Mouse (Mus musculus) splenic B cell, adult 2 months (primary cell): ENCODE data around the gene Abcg2.
A peak's percentile ranks its signal among the peaks of the same experiment; 100 is the strongest.

Experiments
- DNase-seq: peaks from one replicate; pipeline ENCODE4 v3.0.0-alpha.2; 2011; ENCODE audit warnings: low read depth, low spot score
- H3K27me3 ChIP-seq: 2 replicates; pipeline ENCODE4 v1.6.1; 2012; ENCODE audit warnings: mild to moderate bottlenecking, low read length, moderate library complexity, mixed read lengths; ENCODE audit not compliant: control insufficient read depth, poor library complexity, insufficient read depth, severe bottlenecking
- H3K36me3 ChIP-seq: 2 replicates; pipeline ENCODE4 v1.6.1; 2012; ENCODE audit warnings: mild to moderate bottlenecking, low read length, moderate library complexity, mixed read lengths; ENCODE audit not compliant: control insufficient read depth, poor library complexity, insufficient read depth, severe bottlenecking

Abcg2 gene

GRCm38 (mm10) chr6:58609919-58610759 is 25.8 kb downstream of the Abcg2 start:
- H3K27me3 ChIP-seq, result no peaks in the 10 kb centered on the region
- no peak for DNase-seq
- no peaks in the 10 kb centered on the region for H3K36me3 ChIP-seq

- H3K36me3 ChIP-seq, result no peaks in the 10 kb centered on the region
- no peak for DNase-seq
- H3K27me3 ChIP-seq, result no peaks in the 10 kb centered on the region
Measured at GRCm38 (mm10) chr6:58610760-58611654, 26.7 kb downstream of the Abcg2 start.

GRCm38 (mm10) chr6:58624126-58624525 is 39.8 kb downstream of the Abcg2 start:
- Histone ChIP-seq H3K36me3 (no peaks in the 10 kb centered on the region), H3K27me3 (no peaks in the 10 kb centered on the region)
- no peak for DNase-seq

GRCm38 (mm10) chr6:58629238-58629637 is 44.9 kb downstream of the Abcg2 start:
- no peaks in the 10 kb centered on the region for H3K36me3 ChIP-seq
- no peaks in the 10 kb centered on the region for H3K27me3 ChIP-seq
- no peak for DNase-seq

GRCm38 (mm10) chr6:58632419-58632818 is 48.1 kb downstream of the Abcg2 start:
- Histone ChIP-seq H3K36me3 (no peaks in the 10 kb centered on the region), H3K27me3 (no peaks in the 10 kb centered on the region)
- DNase-seq, result no peak

GRCm38 (mm10) chr6:58633731-58634130 is 49.4 kb downstream of the Abcg2 start:
- DNase-seq, result no peak
- no peaks in the 10 kb centered on the region for H3K27me3 ChIP-seq

GRCm38 (mm10) chr6:58638566-58638965 is 54.2 kb downstream of the Abcg2 start:
- Histone ChIP-seq H3K36me3 (no peaks in the 10 kb centered on the region), H3K27me3 (no peaks in the 10 kb centered on the region)
- DNase-seq, result no peak

More at GRCm38 (mm10) chr6:58633731-58634130, 49.4 kb downstream of the Abcg2 start:
- H3K36me3 ChIP-seq, result no peaks in the 10 kb centered on the region

GRCm38 (mm10) chr6:58639391-58639790 is 55.1 kb downstream of the Abcg2 start:
- no peak for DNase-seq
- Histone ChIP-seq H3K36me3 (no peaks in the 10 kb centered on the region), H3K27me3 (no peaks in the 10 kb centered on the region)

GRCm38 (mm10) chr6:58640333-58641018 is 56.2 kb downstream of the Abcg2 start:
- Histone ChIP-seq H3K27me3 (no peaks in the 10 kb centered on the region), H3K36me3 (no peaks in the 10 kb centered on the region)
- DNase-seq, result peak; percentile 58

GRCm38 (mm10) chr6:58641056-58641799 is 56.9 kb downstream of the Abcg2 start:
- DNase-seq, result no peak
- H3K36me3 ChIP-seq, result no peaks in the 10 kb centered on the region
- H3K27me3 ChIP-seq, result no peaks in the 10 kb centered on the region

GRCm38 (mm10) chr6:58642191-58642590 is 57.9 kb downstream of the Abcg2 start:
- H3K36me3 ChIP-seq, result no peaks in the 10 kb centered on the region
- DNase-seq, result no peak
- no peaks in the 10 kb centered on the region for H3K27me3 ChIP-seq

- Histone ChIP-seq H3K36me3 (no peaks in the 10 kb centered on the region), H3K27me3 (no peaks in the 10 kb centered on the region)
- DNase-seq, result no peak
Measured at GRCm38 (mm10) chr6:58644586-58644985, 60.3 kb downstream of the Abcg2 start.

- Histone ChIP-seq H3K27me3 (no peaks in the 10 kb centered on the region), H3K36me3 (no peaks in the 10 kb centered on the region)
- no peak for DNase-seq
Measured at GRCm38 (mm10) chr6:58648100-58648749, 63.9 kb downstream of the Abcg2 start.

GRCm38 (mm10) chr6:58650136-58650535 is 65.8 kb downstream of the Abcg2 start:
- no peak for DNase-seq
- H3K27me3 ChIP-seq, result no peaks in the 10 kb centered on the region
- no peaks in the 10 kb centered on the region for H3K36me3 ChIP-seq
